Mouse (Mus musculus): ENCODE measurements around the gene Wwc2.

- no peak for TF ChIP-seq TAL1 (IDR thresholded peaks at IDR 0.05; ENCODE audit: low read length)
- no peak for TF ChIP-seq GATA1 (IDR thresholded peaks at IDR 0.05; ENCODE audit: low read length)
Observed at GRCm38 (mm10) chr8:47852737-47853136, 138.0 kb downstream of the Wwc2 start.

Measured in erythroblast, embryonic 14.5 days (primary cell).